Mouse (Mus musculus) T-helper 2 cell (primary cell): Measurements from ENCODE around the gene Ccdc34.

Source experiments
- in situ Hi-C: fragments of 300-600 bp; cut with MboI, MseI; formaldehyde crosslinking; loops from one replicate; pipeline ENCODE4 v1.15.1; 2025; ENCODE audit warnings: high pct_unique_total_duplicates

Ccdc34 gene

DNA sequence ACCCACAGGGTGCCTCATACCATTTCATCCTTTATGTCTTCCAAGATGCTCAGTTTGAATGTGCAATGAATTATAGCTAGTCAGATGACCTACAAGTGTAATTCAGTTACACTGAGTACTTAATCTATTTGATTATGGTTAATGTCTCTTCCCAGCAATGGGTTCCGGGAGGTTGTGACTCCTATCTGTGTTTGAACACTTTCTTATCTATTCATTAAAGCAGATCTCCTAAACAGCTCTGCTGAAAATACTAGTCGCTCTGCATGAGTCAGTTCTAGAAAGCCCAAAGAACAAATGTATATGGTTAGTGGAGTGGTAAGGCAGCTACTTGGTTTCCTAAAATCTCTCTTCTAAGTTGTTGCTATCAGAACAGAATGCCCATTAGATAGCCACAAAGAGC, 22.6 kb upstream of the Ccdc34 start:
- in situ Hi-C loops = no loop called here

DNA sequence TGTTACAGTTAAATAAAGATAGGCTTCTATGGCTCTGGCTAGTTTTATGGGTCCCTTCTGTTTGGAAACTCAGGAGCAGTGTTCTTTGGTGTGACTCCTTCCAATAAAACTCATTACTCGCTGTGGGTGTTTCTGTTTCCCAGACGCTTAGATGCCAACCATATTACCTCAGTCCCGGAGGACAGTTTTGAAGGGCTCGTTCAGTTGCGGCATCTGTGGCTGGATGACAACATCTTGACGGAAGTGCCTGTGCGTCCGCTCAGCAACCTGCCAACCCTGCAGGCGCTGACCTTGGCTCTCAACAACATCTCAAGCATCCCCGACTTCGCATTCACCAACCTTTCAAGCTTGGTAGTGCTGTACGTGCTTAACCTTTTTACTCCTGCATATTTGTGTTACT, 21.2 kb upstream of the Ccdc34 start:
- in situ Hi-C loops = no loop called here

DNA sequence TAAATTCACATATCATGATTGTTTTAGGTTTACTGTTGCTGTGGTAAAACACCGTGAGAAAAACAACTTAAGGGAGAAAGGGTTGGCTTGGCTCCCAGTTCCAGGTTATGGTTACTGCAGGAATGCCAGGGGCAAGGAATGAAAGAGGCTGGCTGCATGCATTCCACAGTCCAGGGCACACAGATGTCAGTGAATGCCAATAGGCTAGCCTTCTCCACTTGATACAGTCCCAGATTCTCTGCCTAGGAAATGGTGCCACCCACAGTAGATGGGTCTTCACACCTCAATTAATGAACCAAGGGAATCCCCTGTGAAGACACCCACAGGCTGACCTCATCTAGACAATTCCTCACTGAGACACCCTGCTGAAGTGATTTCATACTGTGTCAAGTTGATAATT, 12.9 kb upstream of the Ccdc34 start:
- in situ Hi-C loops = loop anchor here (10.0 kb wide), 1 partner anchor 750 kb away; no protein-coding TSS in a partner anchor

DNA sequence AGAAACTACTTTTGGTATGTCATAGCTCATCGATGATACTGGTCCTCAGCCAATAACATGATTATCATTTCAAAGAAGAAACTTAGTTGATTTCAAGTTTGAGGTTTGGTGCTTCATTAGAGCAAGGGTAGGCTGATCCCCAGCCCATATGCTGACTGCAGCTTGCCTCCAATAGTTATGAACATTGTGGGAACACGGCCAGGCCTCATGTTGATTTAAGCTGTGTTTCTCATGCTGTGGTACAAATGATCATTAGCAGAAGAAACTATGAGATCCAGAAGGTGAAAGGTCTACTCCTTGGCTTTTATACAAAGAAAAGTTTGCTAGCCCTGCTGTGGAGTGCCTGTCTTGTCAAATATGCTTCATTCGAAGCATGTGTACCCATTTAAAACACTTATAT, 12.5 kb upstream of the Ccdc34 start:
- in situ Hi-C loops = loop anchor here (10.0 kb wide), 1 partner anchor 750 kb away; no protein-coding TSS in a partner anchor

DNA sequence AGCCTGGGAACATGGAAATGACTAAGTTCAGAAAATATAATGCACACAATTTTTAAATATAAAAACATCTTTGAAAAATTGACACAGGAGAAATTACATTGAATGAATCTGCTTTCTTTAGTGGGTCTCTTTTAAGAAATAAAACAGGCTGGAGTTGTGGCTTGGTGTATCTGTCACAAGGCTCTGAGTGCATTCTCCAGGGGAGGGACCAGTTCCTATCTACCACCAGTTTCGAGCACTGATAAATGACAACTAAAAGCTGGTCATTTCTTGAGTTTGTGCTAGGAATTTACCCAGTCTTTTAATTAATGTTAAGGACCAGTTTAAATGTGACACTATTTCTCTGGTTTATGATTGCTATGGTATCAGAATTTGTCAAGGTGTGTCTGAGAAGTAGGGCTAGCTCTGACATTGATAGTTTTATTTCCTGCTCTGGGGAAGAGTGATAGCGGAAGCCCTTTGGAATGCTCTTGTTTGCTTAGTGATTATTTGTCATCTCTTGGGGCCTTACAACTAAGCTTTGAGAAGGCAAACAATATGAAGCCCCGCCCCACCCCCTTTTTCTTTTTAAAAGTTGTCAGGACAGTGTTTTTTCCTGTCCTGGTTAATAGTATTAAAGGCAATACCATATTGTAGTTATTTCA, 11.9 kb upstream of the Ccdc34 start:
- in situ Hi-C loops = loop anchor here (10.0 kb wide), 1 partner anchor 749 kb away; no protein-coding TSS in a partner anchor

DNA sequence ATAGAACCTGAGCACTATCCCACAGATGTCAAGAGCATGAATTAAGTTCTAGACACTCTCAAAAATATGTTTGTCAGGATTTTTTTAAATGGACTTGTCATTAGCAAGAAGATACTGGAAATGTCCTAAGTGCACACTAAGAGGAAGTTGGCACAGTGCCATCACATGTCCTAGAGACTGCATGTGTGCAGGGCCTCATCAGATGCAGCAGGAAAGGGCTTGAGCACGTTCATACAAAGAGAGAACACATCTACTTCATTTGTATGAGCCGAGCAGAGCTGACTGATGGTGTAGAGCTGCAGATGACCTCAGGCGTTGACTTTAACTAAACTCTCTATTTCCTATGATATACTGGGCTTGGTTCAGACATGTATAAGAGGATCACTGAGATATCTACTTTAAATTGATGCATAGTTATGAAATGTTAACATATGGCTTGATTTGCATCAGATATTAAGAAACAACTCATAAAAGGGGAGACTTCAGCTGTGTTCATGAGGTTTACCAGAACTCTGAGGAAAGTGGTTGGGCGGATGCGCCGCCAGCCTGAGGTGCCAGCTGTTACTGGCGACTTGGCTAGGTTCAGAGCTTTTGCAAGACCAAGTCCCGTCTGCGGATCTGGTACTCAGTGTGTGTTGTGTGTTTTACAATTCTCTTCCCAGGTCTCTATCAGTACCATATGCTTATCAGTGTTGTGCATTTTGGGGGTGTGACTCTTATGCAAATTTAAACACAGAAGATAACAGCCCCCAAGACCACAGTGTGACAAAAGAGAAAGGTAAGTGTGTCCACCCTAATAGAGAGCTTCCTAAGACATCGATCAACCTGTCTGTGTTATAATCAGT, 10.0 kb upstream of the Ccdc34 start:
- in situ Hi-C loops = loop anchor here (10.0 kb wide), 1 partner anchor 747 kb away; no protein-coding TSS in a partner anchor

DNA sequence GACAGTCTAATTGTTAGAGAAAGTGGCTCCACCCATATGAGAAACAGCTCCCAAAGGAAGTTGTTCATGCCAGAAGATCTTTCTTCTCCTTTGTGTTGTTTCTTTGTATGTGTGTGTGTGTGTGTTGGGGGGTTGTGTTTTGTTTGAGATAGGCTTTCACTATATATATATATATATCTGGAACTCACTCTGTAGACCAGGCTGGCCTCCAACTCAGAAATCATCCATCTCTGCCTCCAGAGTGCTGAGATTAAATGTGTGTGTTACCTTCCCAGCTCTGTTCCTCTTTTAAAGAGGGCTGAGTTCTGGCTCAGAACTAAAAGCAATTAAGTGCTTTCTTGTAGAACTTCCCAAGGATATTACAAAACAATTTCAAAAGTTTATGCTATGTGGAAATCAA, 8.2 kb upstream of the Ccdc34 start:
- in situ Hi-C loops = loop anchor here (10.0 kb wide), 1 partner anchor 745 kb away; no protein-coding TSS in a partner anchor

DNA sequence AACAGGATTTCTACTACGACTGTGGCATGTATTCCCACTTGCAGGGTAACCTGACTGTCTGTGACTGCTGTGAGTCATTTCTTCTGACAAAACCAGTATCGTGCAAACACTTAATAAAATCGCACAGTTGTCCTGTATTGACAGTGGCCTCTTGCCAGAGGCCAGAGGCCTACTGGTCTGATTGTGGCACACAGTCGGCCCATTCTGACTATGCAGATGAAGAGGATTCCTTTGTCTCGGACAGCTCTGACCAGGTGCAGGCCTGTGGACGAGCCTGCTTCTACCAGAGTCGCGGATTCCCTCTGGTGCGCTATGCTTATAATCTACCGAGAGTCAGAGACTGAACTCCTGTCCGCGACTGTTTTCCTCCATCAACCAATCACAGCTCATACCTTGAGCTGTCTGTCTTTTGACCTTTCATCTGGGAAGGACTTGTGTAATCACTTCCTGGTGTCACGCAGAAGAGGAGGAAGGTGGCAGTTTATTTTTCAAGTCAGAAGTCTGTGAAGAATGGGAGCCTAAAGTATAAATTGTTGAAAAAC, 5.4 kb upstream of the Ccdc34 start:
- in situ Hi-C loops = no loop called here

DNA sequence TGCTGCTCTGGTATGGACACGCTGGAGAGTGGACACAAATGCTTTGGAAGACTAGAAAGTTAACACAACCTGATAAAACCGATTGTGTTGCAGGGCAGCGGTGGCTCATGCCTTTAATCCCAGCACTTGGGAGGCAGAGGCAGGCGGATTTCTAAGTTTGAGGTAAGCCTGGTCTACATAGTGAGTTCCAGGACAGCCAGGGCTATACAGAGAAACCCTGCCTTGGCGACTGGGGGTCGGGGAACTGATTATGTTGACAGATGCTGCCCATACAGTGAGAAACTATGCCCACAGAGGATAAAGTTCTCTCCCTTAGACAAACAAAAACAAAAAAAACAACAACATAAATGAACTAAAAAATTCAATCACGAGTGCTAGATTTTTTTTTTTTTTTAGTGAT, 530 bp upstream of the Ccdc34 start:
- in situ Hi-C loops = loop anchor here (5.0 kb wide), 1 partner anchor 100 kb away; the partner anchor contains the start of gene Lgr4

DNA sequence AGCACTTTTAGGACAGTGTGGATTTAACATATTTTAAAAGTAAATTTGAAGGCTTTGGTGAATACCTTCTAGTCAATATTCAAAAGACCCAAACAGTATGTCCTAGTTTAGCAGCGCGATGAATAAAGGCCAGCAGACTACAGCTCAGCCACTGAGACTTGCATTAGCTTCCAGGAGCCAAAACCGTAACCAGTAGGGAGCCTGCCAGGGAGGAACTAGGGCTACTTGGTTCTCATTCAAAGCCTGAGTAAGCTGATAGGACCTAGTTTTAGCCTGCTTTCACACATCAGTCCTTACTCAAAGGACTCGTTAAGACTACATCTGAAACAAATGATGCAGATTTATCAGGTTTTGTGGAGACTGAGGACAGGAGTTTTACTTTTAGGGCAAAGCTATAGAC, 2.0 kb downstream of the Ccdc34 start:
- in situ Hi-C loops = loop anchor here (5.0 kb wide), 1 partner anchor 102 kb away; the partner anchor contains the start of gene Lgr4

DNA sequence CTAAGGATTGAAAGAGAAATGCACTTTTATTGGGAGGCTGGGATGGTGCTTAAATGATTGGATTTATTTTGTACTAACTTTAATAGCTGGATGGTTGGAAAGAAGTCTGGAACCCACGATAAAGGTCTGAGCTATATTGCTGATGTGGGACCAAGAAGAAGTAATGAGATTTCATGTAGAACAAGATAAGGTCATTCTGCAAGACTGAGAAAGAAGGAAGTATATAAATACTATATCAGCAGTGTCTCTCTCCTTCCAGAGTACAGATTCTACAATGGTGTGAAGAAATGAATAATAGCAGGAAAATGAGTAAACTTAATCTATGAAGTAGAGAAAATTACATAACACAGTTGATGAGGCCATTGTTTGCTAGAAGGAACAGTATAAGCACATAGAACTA, 2.8 kb downstream of the Ccdc34 start:
- in situ Hi-C loops = no loop called here

DNA sequence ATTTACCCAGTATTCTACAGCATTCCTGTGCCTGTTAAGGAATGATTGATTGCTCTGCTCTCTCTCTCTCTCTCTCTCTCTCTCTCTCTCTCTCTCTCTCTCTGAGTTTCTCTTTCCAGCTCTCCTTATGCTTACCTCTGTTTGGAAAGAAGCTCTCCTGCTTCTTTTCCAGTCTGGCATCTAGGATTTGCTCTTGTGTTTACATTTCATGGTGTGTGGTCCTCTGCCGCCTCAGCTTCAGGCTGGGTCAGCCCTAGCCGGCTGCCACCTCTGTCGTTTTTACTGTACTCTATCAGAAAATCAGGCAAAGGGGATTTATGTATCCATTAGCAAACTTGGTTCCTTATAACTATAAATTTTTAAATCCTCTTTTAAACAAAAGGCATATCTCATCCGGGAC, 18.6 kb downstream of the Ccdc34 start:
- in situ Hi-C loops = no loop called here

DNA sequence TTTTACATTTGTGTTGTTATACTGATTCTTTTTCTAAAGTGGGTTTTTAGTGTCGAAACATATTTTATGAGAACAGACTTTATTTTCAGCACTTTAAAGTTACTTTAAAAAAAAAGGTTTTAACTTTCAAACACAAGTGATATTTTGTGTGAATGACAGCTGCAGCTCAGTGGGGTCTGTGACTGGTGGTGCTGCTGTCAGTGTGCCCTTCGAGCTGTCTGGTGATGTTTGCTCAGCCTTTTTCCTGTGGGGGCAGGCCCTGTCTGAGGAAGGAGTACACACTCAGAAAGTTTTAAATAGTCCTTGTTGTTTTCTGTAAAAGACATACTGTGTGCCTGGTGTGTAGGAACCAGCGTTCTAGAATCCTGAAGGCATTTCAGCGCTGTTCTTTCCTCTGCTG, 19.0 kb downstream of the Ccdc34 start:
- in situ Hi-C loops = no loop called here

DNA sequence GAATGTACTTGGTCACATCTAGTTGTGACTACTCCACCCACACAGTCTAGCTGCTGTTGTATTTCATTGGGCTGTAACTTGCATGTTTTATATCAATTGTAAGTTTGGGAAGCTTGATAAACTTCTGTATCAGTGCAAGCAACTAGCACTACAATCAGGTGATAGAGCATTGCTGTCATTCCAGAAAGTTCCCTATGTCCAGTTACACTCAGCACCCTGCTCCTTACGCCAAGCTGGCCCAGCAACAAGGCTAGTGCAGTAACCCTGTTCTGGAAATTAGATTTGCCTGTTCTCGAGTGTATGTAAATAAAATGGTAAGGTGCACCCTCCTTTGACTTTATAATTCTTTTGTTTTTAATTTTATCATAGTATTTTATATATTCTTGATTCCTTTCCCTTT, 19.6 kb downstream of the Ccdc34 start:
- in situ Hi-C loops = no loop called here

DNA sequence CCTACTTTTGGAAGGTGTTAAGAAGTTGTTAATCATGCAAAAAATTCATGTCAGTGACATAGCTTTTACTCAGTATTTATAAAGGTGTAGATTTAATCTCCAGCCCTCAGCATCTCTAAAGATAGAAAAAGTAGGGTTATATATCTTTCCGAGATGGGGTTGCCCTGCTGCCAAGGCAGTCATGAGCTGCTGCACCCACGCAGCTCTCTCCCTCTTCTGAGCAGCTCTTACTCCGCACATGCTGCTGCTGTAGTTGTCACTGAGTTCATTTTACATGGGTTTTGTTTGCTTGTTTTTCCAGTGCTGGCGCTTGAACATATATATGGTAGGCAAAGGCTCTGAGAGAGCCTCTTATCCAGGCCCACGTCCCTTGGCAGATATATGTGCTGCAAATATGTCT, 20.7 kb downstream of the Ccdc34 start:
- in situ Hi-C loops = no loop called here

DNA sequence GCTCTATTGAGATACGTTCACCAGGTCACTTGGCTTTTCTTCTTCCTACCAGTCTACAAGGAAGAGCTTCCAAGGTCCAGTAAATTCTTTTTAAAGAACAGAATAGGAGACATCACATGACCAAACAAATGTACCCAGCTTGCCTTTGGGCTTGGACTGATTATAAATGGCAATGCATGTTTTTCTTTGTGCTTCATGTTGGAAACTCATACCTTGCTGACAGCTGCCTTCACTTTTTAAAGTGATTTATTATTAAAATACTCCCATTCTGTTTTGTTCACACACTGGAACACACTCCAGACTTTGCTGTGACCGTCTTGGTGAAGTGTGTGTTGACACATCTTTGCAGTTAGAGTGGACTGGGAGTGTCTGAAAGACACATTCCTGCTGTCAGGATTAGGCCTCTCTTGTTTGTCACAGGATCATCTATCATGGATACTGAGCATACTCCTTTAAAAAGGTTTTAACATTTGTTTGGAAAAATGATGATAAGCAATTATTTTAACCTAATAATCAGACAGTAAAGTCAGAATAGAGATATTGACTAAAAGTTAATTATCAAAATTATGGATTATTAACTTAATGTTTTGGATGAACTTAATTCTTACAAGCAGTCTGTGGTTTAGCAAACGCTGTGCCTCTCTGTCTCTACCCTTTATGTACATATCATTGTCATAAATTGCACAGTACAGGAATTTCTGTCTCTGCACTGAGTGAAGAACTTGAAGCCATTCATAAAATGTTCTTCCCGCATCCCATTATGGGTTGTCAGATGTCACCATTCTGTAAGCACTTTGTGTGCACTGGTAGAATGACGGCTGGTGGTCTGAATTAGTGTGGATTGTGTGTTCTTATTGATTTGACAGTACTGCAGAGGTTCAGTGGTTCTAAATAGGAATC, 25.5 kb downstream of the Ccdc34 start:
- in situ Hi-C loops = no loop called here

DNA sequence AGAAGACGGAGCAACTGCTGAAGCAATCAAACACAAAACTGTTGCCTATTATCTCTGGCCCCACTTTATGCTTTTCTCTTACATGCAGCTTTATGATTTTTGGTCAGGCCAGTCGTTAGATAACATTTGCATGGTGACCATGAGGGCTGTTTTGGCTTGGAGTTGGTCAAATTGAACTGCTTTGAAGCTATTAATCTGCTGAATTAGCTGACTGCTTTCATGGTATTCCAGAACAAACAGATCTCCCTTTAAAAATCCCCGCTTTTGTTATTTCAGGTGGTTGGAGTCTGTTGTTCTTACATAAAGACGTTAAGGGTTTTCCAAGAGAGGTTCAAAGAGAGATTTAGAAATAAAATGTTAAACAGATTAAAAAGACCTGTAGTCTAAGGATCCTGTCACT, 40.8 kb downstream of the Ccdc34 start:
- in situ Hi-C loops = no loop called here

DNA sequence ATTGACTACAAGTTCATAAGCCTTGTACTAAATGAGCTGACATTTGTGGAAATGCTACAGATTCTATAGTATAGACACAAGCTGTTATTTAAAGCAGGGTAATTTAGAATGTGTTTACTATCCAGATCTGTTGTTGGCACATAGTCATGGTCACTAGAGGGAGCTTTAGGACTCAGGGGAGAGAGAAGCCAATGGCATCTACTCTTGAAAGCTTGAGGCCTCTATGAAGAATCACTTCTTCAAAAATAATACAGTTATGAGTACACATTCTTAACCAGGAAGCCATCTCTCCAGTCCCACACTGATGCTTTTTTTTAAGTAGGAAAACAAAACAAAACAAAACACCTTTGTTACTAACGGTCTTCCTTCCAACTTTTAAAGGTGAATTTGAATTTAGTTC, 45.5 kb downstream of the Ccdc34 start:
- in situ Hi-C loops = no loop called here

DNA sequence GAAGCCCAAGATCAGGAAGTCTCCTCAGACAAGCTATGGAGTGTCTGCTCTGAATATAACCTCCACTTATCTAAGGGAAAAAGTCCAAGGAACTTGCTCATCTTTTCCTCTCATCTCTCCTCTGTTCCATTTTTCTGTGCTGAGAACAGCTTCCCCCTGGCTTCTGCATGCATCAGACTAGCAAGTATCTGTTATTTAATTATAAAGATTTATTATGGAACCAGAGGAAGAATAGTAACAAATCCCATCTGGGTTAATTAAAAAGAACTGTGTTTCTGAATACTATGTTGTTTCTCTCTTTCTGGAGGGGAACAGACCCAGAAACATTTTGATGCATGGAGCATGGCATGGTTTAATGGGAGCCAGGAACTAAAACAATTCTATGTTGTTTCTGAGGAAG, 51.3 kb downstream of the Ccdc34 start:
- in situ Hi-C loops = no loop called here

DNA sequence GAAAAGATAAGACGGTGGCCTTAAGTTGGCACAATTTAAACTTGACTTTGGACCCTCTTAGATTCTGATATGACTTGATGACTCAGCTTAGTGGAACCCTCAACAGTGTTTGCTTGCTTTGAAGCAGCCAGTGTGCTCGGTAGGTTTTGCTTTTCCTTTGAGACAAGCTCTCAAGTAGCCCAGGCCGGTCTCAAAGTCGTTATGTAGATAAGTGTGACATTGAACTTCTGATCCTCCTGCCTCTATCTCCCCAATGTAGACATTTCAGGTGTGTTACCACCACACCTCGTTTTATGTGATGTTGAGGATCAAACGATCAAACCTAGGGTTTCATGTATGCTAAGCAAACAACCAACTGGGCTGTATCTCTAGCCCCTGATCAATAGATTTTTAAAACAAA, 55.4 kb downstream of the Ccdc34 start:
- in situ Hi-C loops = loop anchor here (10.0 kb wide), 1 partner anchor 1972 kb away; no protein-coding TSS in a partner anchor
